Mouse (Mus musculus) erythroblast, embryonic 14.5 days (primary cell): ENCODE results near the gene Loxl4.

Experiments used
- GATA1 ChIP-seq: IDR thresholded peaks from 2 replicates; pipeline ENCODE4 v1.6.1; 2012; ENCODE audit warnings: low read length, inconsistent platforms, mixed read lengths
- TAL1 ChIP-seq: IDR thresholded peaks from 3 replicates; pipeline ENCODE4 v1.6.1; 2012; ENCODE audit warnings: low read length, inconsistent platforms, mixed read lengths

- no peak for TF ChIP-seq TAL1
- no peak for TF ChIP-seq GATA1
These were observed 10.0 kb downstream of the Loxl4 start for GRCm38 (mm10) chr19:42602576-42602975.
